Mouse (Mus musculus) right cerebral cortex, postnatal 14 days (tissue): ENCODE measurements at regions not wholly inside any gene's neighbourhood (a gene's known extent, or its start where the extent isn't known, plus 50 kb on each side); places are given as distances from the start of the nearest gene placed in this dataset.

Source experiments
- DNase-seq: peaks from one replicate; pipeline ENCODE4 v3.0.0; 2022

DNA sequence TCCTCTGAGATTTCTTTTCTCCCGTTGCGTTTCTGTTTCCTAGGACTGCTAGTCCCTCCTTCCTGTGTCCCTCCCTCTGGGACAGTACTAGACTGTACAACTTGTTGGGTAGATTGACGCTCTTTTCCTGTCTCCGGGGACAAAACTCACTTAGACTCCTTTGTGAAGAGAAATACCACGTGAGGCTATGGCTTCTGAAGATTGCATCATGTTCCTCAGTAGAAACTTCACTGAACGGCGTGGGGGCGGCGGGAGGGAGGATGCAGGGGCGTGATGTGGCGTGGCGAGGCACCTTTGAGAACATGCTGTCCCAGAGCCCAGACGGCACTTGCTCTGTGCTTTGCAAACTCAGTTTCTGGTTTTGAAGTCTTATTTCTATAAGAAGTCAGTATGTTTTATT is 78.5 kb downstream of the Spata18 start:
- no peak for DNase-seq

DNA sequence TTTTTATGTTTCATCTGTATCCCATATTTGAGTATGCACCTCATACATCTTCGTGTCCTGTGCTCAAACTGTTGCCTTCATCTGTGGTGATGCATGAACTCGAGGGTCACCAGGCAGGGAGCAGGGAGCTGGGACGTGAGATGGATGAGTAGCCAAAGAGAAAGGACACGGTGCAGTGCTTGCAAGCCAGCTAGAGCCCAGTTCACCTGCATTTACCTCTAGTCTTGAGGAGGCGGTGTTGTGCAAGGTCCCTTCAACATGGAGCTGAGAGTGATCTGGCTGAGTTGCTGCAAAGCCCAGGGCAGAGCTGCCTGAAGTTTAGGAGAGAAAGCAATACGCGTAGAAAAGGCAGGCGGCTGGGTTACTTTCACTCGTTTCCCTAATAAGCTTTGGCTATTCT is 80.2 kb downstream of the Spata18 start:
- no peak for DNase-seq

DNA sequence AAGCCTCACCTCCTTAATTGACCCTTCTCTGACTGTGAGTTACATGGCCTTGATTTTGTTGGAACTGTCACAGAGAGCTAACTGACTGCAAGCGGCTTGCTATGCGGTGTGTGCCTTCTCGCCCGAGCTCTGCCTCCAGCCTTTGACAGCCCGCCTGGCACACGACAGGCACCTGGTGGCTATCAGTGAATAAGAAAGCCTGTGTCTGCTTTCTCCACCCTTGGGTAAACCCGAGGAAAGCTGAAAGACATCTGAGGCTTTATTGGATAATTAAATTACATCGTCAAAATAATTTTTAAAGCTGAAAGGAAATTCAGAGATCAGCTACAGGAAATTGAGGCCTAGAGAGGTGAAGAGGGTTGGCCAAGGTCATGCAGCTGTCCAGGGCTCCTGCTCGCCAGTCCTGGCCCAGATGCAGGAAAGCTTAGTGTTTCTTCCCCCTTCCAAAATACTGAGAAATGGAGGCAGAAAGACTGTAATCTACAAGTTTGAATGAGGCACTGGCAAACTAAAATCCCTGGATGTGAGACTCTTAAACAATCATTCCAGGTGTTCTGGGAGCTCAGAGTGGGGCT is 80.9 kb downstream of the Spata18 start:
- DNase-seq = no peak

DNA sequence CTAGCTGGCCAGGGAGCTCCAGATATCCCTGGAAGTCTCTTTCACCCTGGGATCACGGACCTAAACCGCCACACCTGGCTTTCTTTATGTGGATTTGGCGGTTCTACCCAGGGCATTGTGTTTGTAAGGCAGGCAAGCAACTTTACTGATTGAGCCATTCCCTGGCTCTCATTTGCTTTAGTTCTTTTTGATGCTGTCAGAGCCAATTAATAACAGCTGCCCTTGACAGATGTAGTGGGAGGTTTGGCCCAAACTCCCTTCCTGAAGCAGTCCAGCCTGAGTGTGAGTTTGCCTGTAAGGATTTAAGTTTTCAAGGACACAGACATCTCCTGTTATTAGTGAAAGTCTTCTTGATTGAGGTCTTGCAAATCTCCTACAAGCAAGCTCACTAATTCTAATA is 89.6 kb downstream of the Spata18 start:
- no peak for DNase-seq

DNA sequence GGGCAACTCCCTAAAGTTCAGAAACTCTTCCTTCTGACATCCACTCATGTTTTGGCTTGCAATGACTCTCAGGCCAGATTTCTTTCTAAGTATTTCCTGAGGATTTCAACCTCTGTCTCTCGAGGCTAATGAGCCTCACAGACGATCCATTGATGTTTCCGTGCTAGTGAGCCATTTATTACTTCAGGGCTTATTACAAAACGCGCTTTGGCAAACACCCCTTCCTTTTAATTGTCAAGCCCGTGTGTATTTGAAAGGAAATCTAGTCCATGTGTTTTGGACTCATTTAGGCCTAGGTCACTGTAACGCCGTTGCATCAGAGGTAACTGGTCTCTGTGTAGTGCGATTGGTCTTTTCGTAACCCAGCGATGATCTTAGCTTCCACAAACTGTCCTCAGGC is 90.3 kb downstream of the Spata18 start:
- no peak for DNase-seq

DNA sequence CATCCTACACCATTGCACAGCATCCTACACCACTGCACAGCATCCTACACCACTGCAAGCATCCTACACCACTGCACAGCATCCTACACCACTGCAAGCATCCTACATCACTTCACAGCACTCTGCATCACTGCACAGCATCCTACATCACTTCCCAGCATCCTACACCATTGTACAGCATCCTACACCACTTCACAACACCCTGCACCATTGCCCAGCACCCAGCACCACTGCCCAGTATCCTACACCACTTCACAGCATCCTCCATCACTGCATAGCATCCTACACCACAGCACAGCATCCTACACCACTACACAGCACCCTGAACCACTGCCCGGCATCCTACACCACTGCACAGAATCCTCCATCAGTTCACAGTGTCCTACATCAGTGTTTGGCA is 92.8 kb downstream of the Spata18 start:
- DNase-seq = no peak

DNA sequence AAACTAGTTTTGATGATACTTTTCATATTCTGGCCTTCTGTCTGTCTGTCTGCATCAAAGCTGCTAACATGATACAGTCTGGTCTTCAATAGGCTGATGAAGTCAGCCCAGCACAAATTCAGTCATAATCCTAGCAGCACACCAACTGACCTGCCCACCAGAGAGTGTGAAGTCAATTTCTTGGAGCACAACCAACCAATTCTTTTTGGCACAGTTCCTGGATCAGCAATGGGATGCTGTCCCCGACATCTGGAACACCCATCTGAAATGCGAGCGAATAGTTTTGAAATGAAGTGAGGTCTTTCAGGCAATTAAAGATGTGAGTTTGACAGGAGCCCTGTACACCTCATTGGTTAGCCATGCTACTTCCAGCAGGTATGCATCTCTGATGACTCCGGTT is 98.6 kb downstream of the Spata18 start:
- no peak for DNase-seq

DNA sequence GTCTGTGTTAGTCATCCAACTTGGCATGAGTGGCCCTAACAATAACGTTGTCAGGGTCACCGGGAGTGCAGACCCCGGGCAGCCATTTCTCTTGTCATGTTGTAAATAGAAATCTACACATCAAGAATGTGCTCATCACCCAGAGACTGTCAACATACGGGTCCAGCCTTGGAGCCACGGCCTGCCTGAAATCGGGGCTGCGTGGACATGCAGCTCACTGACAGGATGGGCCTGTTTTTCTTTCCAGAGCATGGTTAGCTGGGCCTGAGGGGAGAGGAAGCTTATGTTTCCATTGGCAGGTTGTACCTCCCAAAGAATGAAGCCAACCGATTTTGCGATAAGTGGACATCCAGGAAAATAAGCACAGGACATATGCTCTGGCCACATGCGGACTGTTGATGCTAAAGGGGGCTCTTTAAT is 101.1 kb downstream of the Spata18 start:
- DNase-seq = no peak

DNA sequence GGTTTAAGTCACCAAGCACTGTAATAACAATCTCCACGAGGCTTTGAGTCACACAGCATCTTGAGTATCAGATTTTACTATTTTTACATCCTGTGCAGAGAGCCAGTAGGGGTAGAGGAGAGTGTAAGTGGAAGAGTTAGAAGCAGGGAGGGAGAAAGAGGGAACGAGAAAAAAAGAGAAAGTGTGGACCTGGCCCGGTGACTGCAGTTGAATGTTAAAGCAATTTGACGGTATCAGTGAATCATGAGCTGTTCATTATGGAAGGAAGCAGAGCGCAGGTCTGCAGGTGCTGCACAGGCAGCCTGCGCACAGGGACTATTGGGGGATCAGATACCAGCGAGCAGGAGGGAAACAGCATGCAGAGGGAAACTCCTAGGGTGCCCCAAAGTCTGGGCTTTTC is 102.6 kb downstream of the Spata18 start:
- DNase-seq = no peak

DNA sequence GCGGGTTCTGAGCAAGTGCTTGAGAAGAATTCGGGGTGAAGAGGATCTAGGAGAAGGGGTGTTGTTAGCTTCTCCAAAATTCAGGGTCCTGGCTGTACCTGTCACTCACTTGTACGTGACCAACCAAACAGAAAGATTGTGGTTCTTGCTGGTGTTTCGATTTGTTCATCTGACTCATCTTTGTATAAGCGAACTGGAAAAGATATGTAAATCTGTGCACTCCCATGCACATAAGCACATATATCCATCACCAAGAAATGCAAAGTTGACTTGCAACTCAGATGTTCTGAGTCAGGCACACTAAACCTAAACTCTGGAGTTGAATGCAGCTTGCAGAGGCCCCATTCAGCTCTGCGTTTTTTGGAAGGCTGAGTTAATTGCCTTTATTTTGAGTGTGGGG is 107.4 kb downstream of the Spata18 start:
- no peak for DNase-seq

DNA sequence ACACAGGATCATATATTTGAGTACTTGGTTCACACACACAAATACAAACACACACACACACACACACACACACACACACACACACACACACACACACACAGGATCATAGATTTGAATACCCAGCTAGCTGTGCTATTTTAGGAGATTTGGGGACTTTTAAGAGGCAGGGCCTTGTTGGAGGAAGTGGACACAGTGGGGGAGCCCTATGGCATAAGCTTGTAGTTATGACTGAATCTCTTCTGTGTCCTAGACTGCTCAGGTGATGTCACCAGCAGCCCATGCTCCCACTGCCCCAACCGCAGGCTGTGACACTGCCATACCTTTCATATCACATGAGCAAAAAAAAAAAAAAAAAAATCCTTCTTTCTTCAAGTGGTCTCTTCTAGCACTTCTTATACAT is 110.1 kb downstream of the Spata18 start:
- DNase-seq = no peak

DNA sequence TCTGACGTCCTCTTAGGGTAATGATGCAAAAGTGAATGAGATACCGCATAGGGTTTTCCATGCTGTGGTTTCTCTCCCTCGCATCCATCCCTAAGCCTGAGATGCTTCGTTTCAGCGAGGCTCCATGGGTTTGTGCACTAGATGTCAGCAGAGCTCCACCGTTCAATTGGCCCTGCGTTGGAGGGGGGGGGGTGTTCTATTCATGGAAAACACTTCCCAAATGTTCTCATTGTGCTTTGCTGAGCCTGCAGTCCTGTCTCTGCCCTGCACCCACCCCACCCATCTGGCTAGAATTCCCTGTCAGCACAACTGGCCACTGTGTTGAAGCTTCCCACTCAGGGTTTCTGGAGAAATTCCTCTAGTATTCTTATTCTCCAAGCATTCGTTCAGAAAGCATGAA is 110.5 kb downstream of the Spata18 start:
- DNase-seq = peak; percentile 59

DNA sequence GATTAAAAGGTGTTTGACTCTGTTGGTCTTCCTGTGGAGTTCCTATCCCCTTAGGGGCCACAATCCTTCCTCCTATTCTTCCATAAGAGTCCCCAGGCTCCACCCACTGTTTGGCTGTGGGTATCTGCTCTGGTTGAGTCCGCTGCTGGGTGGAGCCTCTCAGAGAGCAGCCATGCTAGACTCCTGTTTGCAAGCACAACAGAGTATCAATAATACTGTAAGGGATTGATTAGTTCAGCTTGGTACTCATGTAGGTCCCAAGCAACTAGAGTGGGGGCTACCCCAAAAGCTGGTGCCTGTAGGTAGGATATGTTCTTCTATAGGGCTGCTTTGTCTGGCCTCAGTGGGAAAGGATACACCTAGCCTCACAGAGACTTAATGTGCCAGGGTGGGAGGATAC is 113.0 kb downstream of the Spata18 start:
- DNase-seq = no peak

DNA sequence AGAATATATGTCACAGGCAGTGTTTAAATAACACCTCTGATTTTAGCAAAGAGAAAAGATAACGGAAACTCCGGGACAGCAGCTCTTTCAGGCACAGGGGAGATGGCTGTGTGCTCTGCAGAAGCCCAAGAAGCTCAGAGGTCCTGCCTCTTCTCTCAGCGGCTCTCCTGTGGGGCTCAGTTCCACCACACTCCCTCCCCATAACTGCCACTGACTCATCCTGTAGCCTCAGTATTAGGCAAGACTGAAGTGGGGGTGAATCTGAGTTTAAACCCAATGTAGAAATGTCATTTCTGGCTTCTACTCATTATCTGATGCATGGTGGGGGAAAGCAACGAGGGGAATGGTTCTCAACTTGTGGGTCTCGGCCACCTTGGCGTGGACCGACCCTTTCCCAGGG is 114.3 kb downstream of the Spata18 start:
- DNase-seq = no peak

DNA sequence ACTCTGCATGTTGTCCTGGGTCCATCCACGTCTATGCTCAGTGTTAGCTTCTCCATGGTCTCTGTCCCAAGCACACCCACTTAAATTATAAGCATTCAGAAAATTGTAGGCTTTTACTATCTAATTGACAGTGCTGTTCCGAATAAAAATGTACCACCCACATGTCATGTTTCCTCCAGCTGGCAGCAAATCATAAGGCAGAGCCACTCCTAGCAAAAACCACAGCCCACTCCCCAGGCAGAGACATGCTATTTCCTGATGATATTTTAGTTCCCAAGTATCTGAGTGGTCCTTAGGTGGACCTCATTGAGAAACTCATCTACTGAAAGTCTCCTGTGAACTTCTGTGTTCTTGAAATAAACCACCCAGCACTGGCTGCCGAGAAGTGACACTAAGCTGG is 117.1 kb downstream of the Spata18 start:
- DNase-seq = no peak

DNA sequence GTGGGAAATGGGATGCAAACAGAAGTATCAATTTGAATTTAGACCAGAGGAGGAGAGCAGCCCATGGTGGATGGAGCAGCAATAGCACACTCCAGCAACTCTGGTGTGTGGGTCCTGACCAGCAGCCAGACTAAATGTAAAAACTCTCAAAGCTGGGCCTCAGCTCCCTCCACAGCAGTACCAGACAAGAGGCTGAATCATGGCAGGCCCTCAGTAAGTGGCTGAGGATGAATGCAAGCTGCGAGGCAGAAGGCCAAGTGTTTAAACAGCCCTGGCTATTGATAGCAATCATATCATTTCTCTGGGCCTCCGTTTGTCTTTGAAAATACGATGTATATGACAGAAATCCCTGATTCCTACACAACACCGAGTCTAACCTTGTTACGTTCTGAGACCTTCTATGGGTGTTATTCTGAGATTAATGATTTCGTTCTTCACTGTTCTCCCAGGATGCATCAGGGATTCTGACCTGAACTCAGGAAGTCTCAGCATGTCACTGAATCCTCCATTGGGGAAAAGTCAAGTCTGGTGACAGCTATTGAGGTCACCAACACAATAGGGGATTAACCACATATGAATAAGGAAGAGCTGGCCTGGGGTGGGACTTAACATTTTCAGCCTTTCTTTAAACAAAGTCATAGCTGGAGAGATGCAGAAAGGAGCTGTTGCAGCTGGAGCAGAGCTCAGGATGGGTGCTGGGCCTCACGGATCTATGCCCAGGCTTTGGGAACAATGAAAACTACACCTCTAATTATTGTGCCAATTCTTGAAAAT is 124.8 kb downstream of the Spata18 start:
- DNase-seq = no peak

DNA sequence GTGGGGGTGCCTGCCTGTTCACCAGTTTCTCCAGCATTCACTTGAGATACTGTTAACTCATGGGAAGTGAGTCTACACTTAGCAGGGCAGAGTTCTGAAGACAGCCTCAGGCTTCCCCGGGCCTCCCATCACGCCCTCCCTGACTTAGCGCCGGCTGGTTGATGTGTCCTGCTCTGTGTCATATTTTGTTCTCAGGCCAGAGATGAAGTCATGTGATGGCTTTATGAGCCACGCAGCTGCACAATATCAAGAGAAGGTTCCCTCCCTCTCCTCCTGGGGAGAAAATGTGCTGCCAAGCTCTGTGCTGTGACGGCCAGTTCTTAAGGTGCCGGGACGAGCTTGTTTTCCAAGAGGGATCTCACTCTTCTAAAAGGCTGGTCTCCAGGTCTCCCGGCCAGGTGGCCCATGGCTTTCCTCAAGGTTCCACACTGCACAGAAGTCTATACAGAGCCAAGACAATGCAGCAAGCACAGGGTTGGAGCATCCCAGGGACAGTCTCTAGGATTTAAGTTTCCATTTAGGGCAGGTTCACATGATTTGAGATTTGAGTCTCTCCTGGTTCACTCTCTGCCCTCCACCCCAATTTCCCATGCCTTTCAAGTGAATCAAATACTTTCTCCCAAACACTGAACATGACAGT is 126.2 kb downstream of the Spata18 start:
- DNase-seq = no peak

DNA sequence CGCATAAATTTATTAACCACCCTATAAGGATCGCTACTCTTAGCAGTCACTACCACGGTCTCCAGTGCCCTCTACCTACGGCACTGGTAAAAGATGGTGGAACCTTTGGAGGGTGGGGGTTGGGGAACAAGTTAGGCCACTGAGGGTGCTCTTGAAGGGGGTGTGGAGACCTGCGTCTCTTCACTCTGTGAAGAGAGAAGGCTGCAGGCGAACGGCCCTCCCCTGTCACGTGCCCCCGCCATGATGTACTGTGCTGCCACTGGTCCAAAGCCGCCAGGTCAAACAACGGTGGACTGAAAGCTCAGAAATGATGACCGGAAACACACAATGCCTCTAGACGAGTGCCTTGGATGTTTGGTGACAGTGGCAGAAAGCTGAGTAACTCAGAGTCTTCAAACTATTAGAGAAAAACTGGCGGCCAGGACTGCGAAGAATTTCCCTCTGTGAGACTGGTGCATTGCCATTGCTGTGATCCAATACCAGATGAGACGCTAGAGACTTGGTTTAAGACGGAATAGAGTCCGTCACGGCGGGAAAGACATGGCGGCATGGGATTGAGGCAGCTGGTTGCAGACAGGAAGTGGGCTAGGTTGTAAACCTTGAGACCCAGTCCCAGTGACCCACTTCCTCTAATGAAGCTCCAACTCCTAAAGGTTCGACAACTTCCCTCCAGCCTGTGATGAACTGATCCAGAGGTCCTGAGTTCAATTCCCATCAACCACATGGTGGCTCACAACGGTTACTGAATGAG is 130.2 kb downstream of the Spata18 start:
- no peak for DNase-seq

DNA sequence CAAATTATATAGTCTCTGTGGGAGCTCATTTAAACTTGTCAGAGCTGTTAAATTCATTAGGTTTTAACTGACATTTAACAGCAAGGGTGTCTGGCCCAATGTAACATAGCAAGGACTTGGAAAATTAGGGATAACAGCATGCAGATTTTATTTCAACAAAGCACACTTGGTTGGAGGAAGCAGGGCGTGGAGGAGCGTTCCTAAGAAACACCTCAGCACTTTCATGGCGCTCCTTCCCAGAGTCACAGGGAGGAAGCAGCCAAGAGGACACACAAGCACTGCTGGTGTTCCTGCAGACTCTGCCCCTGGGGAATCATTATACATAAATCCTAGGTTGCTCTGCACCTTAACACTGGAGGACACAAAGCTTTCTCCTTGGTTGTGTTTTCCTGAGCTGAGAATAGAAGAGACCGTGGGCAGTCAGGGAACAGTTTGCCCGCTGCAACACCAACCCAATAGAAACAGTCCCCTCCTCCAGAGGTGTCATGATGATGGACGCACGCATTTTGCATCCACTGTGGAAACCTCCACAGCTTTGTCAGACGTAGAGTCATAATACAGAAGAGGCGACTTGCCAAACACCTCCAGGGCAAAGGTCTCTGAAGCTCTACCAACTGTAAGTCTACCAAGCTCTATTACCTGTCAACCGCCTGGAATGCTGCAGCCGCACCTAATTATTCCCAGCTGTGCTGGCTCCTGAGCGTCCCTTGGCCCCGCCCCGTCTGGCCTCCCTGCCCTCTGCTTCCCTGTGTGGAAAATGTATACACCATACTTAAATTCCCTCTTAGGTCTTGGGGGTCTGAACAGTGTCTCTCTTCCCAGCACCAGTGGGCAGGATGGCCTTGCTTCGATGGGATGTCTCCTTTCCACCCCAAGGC is 131.3 kb downstream of the Spata18 start:
- DNase-seq = no peak

DNA sequence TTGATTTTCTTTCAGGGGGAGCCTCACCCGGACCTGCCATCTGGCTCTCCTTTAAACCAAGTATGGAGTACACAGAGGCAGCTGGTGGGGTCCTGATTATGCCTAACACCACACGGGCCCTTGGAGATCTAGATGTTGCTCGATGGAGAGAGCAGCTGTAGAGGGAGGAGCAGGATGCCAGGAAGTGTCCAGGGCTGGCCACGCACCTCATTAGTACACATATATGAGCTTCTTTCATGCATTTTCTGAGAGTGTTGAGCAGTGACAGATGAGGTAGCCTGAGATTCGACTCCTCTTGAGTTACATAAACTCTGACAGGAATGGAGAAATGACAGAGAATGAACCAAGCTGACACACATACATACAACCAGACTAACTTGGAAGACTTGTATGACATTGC is 136.1 kb downstream of the Spata18 start:
- DNase-seq = no peak

DNA sequence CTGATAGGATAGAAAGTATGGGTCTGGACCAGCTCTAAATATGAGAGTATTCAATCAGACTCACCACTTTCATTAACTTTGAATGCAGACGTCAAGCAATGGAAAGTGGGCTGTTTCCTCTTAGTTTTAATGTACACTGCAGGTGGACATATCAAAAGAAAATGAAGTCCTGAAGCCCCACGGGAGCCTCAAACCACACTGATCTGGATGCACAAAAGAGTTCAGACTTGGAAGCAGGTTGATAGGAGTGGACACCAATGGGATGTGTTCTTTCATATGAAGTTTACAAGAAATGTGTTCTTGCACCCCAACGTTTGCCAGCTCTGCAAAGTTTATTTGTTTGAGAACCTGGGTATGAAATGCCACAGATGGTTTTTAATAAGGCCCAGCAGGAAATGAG is 141.0 kb downstream of the Spata18 start:
- DNase-seq = no peak

DNA sequence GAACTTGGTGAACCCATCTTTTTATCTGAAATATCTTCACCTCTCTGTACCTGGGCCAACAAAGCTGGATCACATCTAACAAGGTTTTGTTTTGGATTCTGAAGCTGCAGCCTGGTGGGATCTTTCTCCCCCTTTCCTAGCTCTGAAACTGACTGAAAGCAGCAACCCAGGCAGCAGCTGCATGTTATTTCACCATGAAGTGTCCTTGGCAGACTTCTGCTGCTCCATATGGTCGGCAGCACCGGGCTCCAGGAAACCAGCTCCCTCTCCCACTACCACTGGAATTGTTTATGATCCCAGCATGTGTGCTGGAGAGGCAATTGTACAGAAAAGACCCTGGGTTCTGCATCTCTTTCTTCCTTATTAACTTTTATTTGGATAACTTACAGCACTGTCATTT is 145.0 kb downstream of the Spata18 start:
- DNase-seq = peak; percentile 10

DNA sequence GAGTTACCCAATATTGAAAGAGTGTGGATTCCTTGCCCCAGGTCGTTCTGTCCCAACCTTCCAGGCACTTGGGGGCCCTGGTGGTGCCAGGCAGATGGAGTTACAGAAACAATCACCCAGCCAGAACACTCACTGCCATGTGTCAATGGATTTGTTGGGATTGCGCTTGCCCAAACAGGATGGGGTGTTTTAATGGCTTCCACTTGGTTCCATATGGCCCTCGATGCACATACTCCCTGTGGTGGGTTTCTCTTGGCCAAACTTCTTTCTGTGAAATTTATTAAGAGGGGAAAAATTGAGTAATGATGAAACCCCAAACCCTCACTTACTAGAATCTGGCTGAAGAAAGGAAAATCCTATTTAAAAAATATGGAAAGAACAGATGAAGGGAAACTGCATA is 146.8 kb downstream of the Spata18 start:
- DNase-seq = no peak
